Mouse (Mus musculus) spleen, postnatal 36 days (tissue): Measurements from ENCODE around the gene Bid.
"Not testable (repeated sequence)": the region's sequence is repeated elsewhere in the genome, so short reads cannot be mapped to it uniquely, and the experiment has no call there.

Experiments
- DNase-seq, 2 experiments: peaks; one replicate each; pipeline ENCODE4 v3.0.0; 2022; ENCODE audit warnings: low spot score in 2 of 2, mixed read lengths in 1 of 2

Gene Bid

GRCm38 (mm10) chr6:120905111-120905510 lies 11.5 kb downstream of the Bid start:
- no peak for DNase-seq

DNA sequence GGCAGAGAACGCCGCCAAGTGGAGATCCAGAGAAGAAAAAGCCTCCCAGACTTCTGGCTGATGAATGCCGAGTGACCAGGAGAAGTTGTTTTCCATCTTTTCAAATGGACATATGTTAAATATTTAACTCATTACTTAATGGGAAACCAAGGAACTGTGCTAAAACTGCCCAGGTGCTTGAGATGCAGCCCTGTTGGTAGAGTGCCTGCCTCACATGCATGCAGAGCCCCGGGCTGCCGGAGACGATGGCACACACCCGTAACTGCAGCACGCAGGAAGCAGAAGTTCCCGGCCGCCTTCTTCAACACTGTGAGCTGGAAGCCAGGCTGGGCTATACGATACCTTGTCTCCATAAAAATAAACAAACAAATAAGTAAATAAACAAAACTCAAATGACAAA lies 12.7 kb downstream of the Bid start:
- DNase-seq = no peak

DNA sequence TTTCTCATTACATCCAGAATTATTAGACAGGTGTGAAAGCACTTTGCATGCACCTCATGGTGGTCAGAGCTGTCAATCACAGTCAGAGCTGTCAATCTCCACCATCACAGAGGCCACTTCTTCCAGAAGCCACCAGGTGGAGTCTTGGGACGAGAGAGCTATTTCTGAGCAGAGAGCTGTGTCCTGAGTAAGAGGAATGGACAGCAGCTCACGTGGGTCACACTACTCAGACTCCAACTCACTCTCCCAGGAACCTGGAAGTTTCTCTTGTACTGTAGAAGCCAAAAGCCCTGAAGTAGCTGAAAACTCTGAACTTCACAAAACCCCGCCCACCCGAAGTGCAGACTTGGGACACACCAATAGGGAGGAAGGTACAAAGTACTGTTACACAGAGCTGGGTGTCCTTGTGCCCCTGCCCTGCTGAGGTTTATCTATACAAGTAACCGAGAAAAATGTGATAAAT lies 13.2 kb downstream of the Bid start:
- DNase-seq = peak; percentile 25 to 39

GRCm38 (mm10) chr6:120901776-120902645 lies 14.6 kb downstream of the Bid start:
- peak; percentile 63 to 64 for DNase-seq

- DNase-seq = peak; percentile 27 to 37
Measured at GRCm38 (mm10) chr6:120898188-120898833, 18.3 kb downstream of the Bid start.

- DNase-seq = no peak
Measured at GRCm38 (mm10) chr6:120894524-120894923, 22.1 kb downstream of the Bid start.

DNA sequence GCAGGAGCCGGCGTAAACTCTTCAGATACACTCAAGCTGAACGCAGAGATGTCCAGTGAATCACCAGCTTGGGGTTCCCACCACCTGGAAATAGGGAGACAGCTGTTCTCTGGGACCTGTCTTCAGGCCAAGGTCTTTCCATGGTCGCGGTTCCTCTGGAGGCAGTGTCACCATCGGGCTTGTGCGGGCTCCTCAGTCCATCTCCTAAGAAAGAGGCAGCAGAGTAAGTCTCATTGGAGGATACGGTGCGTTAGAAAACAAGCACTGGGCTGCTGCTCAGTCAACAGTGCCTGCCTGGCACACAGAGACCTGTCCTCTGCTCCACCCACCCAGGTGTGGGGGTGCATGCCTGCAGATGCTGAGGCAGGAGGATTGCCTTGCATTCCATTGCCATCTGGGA lies 22.6 kb downstream of the Bid start:
- no peak for DNase-seq

- no peak for DNase-seq
Measured at GRCm38 (mm10) chr6:120886696-120887095, 30.0 kb downstream of the Bid start.

GRCm38 (mm10) chr6:120884436-120884835 lies 32.2 kb downstream of the Bid start:
- DNase-seq = no peak

- no peak for DNase-seq
Measured at GRCm38 (mm10) chr6:120879046-120879445, 37.6 kb downstream of the Bid start.

- DNase-seq = no peak
Measured at GRCm38 (mm10) chr6:120873874-120874273, 42.8 kb downstream of the Bid start.

GRCm38 (mm10) chr6:120871286-120871685 lies 45.4 kb downstream of the Bid start:
- DNase-seq = no peak

- DNase-seq = no peak
Measured at GRCm38 (mm10) chr6:120868824-120869223, 47.8 kb downstream of the Bid start.

DNA sequence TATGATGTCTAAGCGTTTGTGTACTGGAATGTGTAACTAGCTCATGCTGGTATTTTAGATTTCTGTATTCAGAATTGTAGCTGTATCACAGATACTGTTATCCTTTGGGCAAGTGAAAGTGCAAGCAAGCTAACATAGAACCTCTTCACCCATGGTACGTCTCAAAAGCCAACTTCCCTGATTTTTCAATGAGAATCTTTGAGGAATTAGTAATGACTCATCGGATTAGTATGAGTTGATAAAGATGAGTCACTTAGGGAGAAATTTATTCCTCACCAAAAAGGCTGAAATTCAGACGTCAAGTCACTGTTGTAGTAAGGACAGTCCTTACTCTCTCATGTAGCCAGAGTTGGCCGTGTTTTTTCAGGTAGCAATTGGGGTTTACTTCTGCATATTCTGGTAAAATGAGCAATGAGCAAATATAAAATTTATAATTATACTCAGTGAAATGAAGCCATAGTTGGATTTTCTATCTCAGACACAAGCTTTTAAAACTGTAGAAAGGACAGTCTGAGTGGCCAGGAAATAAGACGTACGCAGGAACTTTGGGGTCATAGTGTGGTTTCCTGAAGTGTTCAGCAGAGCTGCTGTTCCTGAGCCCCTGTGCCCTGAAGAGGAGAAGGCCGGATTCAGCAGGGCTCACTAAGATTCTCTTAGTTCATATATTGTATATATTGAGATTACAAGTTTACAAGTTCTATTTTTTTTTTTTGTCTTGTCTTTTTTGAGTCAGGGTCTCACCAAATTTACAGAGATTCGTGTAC lies 50.4 kb downstream of the Bid start:
- no peak for DNase-seq

GRCm38 (mm10) chr6:120860079-120860478 lies 56.6 kb downstream of the Bid start:
- no peak for DNase-seq

DNA sequence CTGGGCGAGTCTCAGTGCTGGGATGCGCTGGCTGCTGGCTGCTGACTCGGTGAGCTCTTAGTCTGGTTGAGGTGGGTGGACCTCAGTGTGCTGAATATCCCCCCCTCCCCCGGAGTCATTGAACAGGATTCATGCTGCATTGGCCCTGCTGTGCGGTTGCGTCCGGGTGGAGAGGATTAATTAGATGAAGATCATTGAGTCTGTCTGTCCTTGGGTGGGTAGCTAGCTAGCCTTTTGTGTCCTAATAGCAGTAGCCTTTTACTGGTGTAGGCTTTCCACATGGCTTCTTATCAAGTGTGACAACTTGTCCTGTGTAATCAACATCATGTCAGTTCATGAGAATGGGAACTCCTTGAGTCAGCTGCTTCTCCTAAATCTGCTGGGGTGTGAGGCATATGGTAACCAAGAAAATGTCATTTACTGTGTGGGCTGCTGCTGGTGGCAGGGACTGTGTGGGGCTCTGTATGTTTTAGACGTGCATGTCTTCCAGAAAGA lies 58.4 kb downstream of the Bid start:
- no peak for DNase-seq

DNA sequence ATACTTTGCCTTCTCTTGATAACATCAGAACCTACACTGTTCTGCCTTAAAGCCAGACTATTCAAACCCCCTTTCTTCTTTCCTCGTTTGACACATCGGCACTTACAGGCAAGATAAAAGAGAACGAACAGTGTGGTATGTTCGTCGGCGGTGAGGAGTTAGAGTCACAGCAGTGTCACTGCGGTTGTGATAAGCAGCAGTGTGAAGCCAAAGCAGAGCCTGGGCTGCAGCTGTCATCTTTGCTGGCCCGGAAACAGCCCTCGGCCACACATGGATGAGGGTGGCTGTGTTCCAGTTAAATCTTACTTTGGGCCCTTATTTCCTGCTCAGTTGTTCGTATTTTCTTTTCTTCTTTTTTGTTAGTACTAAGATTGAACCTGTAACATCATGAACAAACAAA lies 62.2 kb downstream of the Bid start:
- DNase-seq = no peak

- DNase-seq = not testable (repeated sequence)
Measured at GRCm38 (mm10) chr6:120850720-120851119, 65.9 kb downstream of the Bid start.
